Mouse (Mus musculus) thymus, postnatal 0 days (tissue): ENCODE results near the gene Cep83. TPM values are rescaled to one million over a fixed set of nuclear protein-coding genes. Genes with fewer than 3 reads are reported as not detected.

ENCODE experiments used
- DNase-seq: peaks from one replicate; pipeline ENCODE4 v3.0.0-alpha.2; 2015; ENCODE audit warnings: low spot score
- polyA plus RNA-seq: library from polyadenylated mRNA; unstranded; fragments of >200 nt; fragmentation: Nextera tagmentation; extraction: Ambion mirVana; gene quantifications from 2 replicates; pipeline ENCODE4 v1.2.1, GENCODE M21; 2015

Gene Cep83
- polyA plus RNA-seq, 1 experiment from 2014 or later: 23.5 TPM

- no peak for DNase-seq
These were observed 89.1 kb downstream of the Cep83 start for GRCm38 (mm10) chr10:94777576-94777975.

- no peak for DNase-seq
These were observed 90.9 kb downstream of the Cep83 start for GRCm38 (mm10) chr10:94779319-94779718.

GRCm38 (mm10) chr10:94780618-94781262 is 92.3 kb downstream of the Cep83 start:
- no peak for DNase-seq

GRCm38 (mm10) chr10:94789205-94789604 is 100.8 kb downstream of the Cep83 start:
- no peak for DNase-seq

GRCm38 (mm10) chr10:94793914-94794313 is 105.5 kb downstream of the Cep83 start:
- no peak for DNase-seq

- no peak for DNase-seq
These were observed 106.3 kb downstream of the Cep83 start for GRCm38 (mm10) chr10:94794666-94795244.

GRCm38 (mm10) chr10:94798128-94798527 is 109.7 kb downstream of the Cep83 start:
- no peak for DNase-seq

- DNase-seq: no peak
These were observed 111.2 kb downstream of the Cep83 start for GRCm38 (mm10) chr10:94799485-94800239.

- DNase-seq: no peak
These were observed 112.4 kb downstream of the Cep83 start for GRCm38 (mm10) chr10:94800677-94801354.

- DNase-seq: no peak
These were observed 115.8 kb downstream of the Cep83 start for GRCm38 (mm10) chr10:94804029-94804908.

GRCm38 (mm10) chr10:94804909-94805220 is 116.4 kb downstream of the Cep83 start:
- no peak for DNase-seq

GRCm38 (mm10) chr10:94807323-94807722 is 118.9 kb downstream of the Cep83 start:
- no peak for DNase-seq

GRCm38 (mm10) chr10:94808275-94808674 is 119.8 kb downstream of the Cep83 start:
- DNase-seq: no peak

- DNase-seq: no peak
These were observed 121.6 kb downstream of the Cep83 start for GRCm38 (mm10) chr10:94809946-94810472.

GRCm38 (mm10) chr10:94811907-94812851 is 123.7 kb downstream of the Cep83 start:
- no peak for DNase-seq

- DNase-seq: no peak
These were observed 129.7 kb downstream of the Cep83 start for GRCm38 (mm10) chr10:94818127-94818526.

GRCm38 (mm10) chr10:94818781-94819665 is 130.6 kb downstream of the Cep83 start:
- DNase-seq: no peak

- no peak for DNase-seq
These were observed 135.7 kb downstream of the Cep83 start for GRCm38 (mm10) chr10:94823971-94824760.
